Mouse (Mus musculus): ENCODE measurements around the gene Rasal1.

DNA sequence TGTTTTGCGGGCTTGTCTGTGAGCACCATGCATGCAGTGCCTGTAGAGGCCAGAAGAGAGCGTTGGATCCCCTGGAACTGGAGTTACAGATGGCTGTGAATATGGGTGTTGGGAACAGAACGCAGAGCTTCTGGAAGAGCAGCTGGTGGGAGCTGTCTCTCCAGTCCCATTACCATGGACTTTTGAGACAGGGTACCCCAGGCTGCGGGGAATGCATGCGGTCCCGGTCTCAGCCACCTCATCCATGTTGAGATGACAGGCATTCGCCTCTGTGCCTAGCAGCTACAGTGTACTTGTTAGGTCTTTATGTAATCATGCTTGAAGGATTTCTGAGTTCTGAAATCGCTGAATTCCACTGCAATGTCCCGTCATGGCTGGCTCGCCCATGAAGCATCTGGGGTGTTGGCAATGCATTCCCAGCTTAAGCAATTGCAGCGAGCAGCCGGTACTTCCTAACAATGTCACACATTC lies 7.7 kb downstream of the Rasal1 start:
- TF ChIP-seq CTCF (IDR thresholded peaks at IDR 0.05; ENCODE audit: low read depth) (no peak), EP300 (optimal IDR thresholded peaks at IDR 0.05) (no peak)

Data from stomach, postnatal 0 days (tissue).